Mouse (Mus musculus): ENCODE data around the gene Prss50. TPM values are rescaled to one million over a fixed set of nuclear protein-coding genes. Genes with fewer than 3 reads are reported as not detected.

Gene Prss50
- total RNA-seq, 2 experiments from 2014 or later = not detected

DNA sequence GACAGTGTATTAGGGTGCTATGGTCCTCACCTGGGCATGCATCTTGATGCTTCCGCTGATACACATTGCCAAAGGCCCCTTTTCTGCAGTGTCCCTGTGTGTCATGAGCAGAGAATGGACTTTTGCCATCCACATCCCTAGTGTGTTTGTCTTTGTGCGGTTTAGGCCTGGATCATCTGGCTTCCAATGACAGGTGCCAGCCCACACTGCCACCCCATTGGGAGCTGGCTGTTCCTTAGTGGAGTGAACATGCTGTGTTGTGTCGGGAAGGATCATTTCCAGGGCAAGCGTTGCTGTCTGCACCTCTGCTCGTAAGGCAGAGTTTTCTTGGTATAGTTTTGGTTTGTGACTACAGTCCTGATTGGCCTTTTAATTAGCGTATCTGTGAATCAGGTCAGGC, 43.4 kb downstream of the Prss50 start:
- no peak for DNase-seq (ENCODE audit: low spot score in 2 of 2)

DNA sequence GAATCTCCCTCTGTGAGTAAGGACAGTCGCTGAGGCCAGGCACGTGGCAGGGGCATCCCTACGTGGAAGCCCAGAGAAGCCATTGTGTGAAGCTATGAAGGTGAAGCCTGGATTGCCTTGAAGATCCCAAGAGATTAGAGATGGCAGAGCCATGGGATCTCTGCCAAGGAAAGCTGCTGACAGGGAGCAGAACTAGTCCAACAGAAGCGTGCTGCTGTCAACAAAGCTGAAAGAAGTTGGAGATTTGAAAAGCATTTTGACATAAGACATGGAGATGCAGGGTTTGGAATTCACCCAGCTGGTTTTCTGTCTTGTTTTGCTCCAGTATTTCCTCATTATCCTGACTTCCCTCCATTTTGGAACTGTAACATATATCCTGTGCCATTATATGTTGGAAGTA, 44.5 kb downstream of the Prss50 start:
- DNase-seq (ENCODE audit: low spot score in 2 of 2) = no peak

DNA sequence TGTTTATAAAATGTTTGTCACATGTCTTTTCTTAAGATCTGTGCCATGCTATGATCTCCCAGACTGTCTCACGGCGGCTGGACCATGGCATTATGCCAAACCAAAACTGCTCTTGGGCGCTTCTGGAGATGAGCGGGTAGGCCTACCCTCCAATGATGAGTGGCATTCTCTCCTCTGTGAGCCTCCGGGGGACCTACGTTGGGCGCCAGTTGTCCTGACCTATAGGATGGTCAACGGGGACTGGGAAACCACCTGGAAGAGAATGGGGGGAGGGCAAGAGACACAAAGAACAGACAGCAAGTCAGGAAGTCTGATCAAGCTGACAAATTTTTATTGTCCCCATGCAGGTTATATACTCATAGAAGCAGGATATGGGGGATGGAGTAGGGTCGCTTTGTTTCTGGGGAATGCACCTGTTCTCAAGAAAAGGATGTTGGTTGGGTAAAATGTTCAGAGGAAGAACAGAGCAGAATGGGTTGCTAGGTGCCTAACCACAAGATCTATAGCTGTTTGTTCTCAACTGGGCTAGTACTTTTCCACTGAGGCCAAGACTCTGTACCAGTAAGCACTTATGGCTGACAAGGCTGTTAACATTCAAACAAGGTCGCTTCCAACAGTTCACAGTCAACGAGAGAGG, 49.6 kb downstream of the Prss50 start:
- no peak for DNase-seq (ENCODE audit: low spot score in 2 of 2)

DNA sequence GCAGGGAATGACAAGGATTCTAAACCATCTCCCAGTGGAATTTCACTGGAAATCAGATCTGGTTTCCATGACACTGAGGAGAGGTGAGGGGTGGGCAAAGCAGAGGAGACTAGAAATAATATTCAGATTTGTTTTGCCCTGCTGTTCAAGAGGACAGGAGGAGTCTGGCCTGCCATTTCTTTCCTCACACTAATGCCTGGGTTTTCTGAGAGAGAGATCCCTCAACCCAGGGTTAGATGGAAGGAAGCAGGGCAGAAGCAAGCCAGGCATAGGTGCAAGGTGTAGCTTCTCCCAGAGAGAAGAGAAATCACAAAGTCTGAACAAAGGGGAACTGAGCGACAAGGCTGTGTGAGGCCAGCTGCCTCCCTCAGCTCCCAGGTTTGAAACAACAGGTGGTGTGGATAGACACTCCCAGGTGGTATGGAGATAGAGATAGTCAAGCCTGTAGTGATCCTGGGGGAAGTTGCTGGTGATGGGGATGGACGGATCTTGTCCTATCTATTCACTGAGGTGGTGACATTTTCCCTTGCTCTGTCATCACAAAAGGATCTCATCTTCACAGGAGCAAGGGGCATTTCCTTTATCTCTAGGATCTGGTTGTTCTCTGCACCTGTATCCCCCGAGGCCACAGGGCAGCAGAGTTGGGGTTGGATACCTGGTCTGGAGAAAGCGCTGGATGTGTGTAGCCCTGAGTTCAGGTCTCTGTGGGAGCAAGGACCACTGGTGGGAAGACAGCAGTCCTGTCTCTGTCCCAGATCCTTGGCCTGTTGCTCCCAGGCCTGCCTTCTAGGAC, 50.3 kb downstream of the Prss50 start:
- no peak for DNase-seq (ENCODE audit: low spot score in 2 of 2)

DNA sequence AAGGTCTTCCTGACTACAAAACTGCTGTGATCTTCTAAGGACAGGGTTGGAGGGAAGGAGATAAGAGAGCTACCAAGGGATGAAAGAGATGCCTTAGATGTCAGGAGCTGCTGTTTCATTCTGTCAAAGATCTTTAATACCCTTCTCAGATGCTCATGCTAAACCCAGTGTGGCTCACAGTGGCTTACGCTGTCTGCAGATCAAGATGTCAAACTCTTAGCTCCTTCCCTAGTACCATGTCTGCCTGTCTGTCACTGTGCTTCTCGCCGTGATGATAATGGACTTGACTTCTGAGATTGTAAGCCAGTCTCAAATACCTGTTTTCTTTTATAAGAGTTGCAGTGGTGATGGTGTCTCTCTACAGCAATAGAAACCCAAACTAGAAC, 50.9 kb downstream of the Prss50 start:
- DNase-seq (ENCODE audit: low spot score in 2 of 2) = no peak

DNA sequence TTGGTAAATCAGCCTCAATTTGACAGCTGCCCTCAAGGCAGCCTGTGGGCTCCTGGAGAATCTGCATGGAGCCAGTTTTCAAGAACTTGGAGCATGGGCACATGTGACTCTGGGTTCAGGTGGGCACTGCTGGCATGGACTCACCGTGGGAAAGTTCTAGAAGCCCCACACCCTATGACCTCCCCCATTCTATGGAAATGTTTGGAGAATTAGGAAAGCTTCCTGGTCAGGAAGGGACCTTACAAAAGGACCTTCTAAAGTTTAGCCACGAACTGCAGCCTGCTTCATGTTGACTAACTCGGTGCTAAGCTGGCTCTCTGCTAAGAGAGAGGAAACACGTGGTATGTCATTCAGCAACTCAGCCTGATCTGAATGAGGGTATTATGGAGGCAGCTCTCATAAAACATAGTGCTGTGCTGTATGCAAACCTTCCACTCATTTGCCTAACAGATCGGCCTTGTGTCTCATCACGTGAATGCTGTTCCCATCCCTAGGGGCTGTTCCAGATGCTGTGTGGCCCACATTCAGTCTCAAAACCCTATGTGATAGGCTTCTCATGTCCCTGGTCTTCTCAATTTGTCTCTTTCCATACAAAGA, 51.7 kb downstream of the Prss50 start:
- no peak for DNase-seq (ENCODE audit: low spot score in 2 of 2)

Other genes with a start within 250 kb of the Prss50 start
- 10 to 100 TPM; 11.0 to 14.0 TPM for gene Nradd, start 233.5 kb upstream of the Prss50 start, total RNA-seq (2021)
- gene Nbeal2, start 203.8 kb upstream of the Prss50 start, total RNA-seq (2021) = 1 to 10 TPM; 8.5 to 9.8 TPM
- 10 to 100 TPM; 49.6 to 52.2 TPM for gene Ccdc12, start 201.5 kb upstream of the Prss50 start, total RNA-seq (2021)
- 1 to 10 TPM in 1 of 2 experiments, under 1 TPM in 1; 0.93 to 4.1 TPM for gene Myl3, start 116.1 kb upstream of the Prss50 start, total RNA-seq (2021)
- gene Pth1r, start 110.8 kb upstream of the Prss50 start, total RNA-seq (2021) = 10 to 100 TPM; 11.3 to 34.2 TPM
- gene Prss42, start 59.8 kb upstream of the Prss50 start, total RNA-seq (2021) = not detected
- not detected for gene Prss44, start 44.0 kb upstream of the Prss50 start, total RNA-seq (2021)
- not detected for gene Prss43, start 31.3 kb upstream of the Prss50 start, total RNA-seq (2021)
- not detected for gene Prss45, start 23.4 kb upstream of the Prss50 start, total RNA-seq (2021)
- not detected for gene Prss46, start 13.5 kb upstream of the Prss50 start, total RNA-seq (2021)
- 10 to 100 TPM; 16.5 to 32.6 TPM for gene Als2cl, start 21.9 kb downstream of the Prss50 start, total RNA-seq (2021)
- 1 to 10 TPM; 2.1 to 4.7 TPM for gene Tmie, start 22.1 kb downstream of the Prss50 start, total RNA-seq (2021)
- gene Fam240a, start 58.9 kb downstream of the Prss50 start, total RNA-seq (2021) = not detected
- not detected for gene Tdgf1, start 88.2 kb downstream of the Prss50 start, total RNA-seq (2021)
- gene Lrrc2, start 93.6 kb downstream of the Prss50 start, total RNA-seq (2021) = 10 to 100 TPM in 1 of 2 experiments, 1 to 10 TPM in 1; 4.0 to 10.4 TPM
- gene Rtp3, start 132.6 kb downstream of the Prss50 start, total RNA-seq (2021) = 1 to 10 TPM; 3.8 to 5.4 TPM
- gene Ltf, start 161.3 kb downstream of the Prss50 start, total RNA-seq (2021) = 1 to 10 TPM; 1.2 to 1.7 TPM
- 10 to 100 TPM in 1 of 2 experiments, 1 to 10 TPM in 1; 9.3 to 10.2 TPM for gene Ccrl2, start 199.6 kb downstream of the Prss50 start, total RNA-seq (2021)